Mouse (Mus musculus) layer of hippocampus, adult 8-10 months (tissue): ENCODE measurements at regions not wholly inside any gene's neighbourhood (a gene's known extent, or its start where the extent isn't known, plus 50 kb on each side); places are given as distances from the start of the nearest gene placed in this dataset.

Source experiments
- DNase-seq, 2 experiments: peaks; one replicate each; pipeline ENCODE4 v3.0.0; 2022; ENCODE audit warnings: low spot score in 2 of 2

DNA sequence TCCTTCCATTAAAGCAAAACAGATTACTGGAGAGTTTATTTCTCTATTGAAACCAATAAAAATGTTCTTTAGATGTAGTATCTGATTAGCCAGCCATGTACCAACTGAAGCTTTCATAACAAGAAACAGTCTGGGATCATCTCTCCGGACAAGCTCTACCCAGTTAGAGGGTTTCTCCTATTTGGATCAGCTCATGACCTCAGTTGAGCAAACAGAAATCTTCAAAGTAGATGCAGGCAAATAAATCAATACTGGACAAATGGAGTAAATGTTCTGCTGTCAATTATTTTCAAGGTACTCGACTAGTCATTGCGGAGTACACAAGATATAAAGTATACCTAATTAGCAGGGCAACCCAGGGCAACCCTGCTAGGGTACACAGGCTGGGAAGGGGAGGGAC, 67.4 kb downstream of the Avpr1a start:
- no peak for DNase-seq

DNA sequence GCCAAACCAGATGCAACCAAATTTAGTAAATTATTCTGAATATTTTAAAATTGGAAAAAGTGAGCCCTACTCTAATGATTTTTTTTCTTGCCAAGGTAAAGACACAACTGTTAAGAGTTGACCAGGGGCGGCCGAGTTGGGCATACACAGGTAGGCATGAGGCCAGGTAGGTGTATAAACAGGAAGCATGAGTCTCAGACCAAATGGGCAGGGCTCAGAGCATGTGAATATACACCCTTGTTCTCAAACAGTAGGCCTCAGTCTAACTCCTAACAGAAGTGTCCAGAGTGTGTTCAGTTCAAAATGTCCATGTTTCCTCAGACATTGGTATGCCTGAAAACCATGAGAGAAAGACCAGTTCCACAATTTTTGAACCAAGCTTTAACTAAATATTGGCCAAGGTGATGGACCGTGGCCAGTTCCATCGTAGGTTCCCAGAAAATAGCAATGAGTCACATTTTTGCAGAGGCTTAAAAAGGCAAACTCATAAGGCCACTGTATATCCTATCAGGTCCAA, 71.0 kb downstream of the Avpr1a start:
- DNase-seq = no peak

DNA sequence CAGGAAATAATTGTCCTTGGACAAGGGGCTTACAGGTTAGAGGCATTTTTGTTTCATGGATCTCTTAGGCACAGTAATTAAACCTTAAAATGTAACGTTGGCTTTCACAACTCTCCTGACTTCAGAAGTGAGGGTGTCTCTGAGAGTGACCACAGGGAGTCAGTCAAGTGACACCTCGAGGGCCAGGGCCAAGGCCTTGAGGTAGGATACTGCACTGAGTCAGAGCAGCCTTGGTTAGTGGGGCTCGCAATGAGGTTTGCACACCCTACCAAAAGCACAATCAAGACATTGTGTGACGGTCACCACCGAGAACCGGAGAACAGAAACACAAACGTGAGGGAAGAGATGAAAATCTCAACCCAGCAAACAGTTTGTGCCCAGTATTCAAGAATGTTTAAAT, 71.7 kb downstream of the Avpr1a start:
- no peak for DNase-seq

DNA sequence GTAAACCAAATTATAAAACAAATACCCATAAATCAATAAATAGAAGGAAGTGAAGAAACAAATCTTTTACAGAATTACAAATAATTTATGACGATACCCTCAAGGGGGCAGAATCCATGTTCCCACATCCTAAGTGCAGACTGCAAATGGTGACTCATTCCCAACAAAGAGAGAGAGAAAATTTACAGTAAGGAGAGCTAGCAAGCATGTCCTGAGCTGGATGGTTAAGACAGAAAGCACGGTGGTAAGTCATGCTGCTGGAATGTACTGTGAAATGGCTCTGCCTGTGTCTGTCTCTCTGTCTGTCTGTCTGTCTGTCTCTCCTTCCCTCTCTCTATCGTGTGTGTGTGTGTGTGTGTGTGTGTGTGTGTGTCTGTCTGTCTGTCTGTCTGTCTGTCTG, 74.3 kb downstream of the Avpr1a start:
- DNase-seq = no peak

DNA sequence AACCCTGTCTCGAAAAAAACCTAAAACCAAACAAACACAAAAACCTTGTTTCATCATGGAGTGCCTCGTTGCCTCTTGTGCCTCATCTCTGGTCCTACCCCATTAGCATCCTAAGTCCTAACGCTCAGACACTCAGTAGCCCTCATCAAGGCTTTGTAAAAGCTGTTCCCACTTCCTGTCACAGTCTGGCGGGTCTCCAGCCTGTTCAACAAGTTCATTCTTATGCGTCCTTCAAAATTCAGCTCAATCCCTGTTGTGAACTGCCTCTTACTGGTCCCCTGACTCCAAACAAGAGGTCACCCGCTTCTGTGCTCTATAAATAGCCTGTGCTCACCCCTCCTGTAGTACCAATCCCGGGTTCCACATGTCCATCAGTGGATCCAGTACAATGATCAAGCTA, 77.1 kb downstream of the Avpr1a start:
- DNase-seq = no peak

DNA sequence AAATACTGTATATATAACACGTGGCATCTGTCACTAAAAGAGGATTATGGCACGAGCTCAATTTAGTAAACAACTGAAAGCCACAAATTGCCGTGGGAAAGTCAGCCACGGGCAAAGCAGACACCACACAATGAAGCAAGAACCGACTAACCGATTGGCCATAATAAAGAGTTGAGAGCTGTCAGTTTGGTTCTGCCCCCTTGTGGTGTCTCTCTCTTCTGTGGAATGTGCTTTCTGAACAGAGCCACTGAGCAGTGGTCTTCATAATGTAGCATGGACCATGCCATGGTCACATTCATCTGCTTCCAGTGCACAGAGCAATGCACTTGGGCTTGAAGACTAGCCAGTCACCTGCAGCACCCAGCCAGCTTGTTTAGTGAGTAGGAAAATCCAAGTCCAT, 77.5 kb downstream of the Avpr1a start:
- no peak for DNase-seq

DNA sequence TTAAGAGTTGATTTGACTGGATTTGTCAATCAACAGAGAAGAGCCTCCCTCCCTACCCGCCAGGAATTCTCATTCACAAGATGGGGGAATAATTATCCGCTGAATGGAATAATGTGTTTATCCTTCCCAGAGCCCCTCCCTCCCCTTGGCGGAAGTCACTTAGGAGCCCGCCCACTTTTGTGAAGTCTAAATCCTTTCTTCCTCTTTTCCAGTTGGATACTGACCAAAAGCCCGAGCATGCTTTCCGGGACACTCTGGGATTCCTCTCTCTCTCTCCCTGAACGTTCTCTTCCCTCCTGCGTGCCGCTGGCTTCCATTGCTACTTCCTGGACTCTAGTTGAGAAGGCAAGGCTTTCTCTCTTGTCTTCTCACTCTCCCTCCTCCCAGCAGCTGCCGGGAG, 79.9 kb downstream of the Avpr1a start:
- DNase-seq = no peak

DNA sequence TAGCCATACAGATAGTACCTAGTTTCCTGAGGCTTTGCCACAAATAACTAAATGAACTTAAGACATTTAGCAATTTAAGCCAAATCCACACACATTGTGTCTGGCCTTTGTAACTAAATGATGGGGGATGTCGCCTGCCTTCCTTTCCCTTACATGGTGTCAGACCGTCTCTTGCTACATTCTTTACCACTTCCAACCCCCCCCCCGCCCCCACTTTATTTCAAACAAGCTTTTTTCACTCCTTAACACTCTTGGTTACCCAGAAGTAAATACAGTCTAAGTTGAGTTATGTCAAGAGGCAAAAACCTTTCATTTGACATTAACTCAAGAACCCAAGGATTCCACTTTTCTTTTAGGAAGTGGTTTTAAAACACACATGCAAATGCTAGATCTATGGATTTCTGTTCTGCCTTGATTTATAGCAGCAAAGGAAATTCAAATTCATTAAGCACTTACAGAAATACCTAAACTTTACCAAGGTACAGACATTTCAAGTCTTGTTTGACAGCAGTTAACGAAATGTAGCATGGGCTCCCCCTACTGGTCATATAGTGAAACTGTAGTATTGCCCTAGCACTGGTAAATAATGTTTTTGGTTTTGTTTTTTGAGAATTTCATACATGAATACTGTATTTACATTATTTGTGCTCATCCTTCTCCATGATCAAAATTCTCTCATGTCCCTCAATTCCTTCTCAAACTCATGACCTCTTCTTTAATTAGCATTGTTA, 80.8 kb downstream of the Avpr1a start:
- peak in 1 of 2 experiments; percentile 13 for DNase-seq

DNA sequence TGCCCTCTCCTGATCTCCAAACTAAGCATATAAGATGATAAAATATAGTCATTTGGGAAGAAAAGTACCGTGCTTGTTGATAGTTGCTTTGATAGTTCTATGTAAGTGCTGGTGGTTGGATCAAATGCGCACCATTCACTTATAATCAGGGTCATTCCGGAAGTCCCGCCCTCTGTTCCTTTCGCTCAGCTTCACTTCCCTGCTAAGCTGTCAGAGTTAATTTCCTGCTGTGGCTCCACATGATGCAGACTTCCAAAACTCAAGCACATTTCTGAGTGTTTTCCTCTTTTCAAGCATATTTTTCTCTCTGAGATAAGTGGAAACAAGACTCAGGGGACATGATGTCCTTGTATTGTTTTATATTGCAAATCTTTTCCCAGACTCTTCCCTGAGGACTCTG, 86.4 kb downstream of the Avpr1a start:
- no peak for DNase-seq

DNA sequence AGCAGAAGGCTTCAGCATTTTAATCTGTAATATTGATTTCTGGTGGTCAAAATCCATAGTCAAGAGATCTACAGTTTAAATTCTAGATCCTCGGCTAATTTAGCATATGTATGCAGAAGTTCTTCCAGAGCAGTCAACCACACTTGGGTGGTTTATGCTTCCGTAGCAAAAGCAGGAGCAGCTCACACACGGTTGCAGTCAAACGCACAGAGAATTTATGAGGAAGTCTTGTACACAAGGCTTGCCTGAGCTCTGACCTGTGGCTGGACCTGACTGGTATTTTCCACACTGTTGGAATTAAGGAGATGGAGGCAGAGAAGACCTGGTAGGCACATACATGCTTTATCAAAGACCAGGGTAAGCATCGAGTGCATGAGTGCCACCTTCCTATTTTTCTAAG, 86.8 kb downstream of the Avpr1a start:
- no peak for DNase-seq

DNA sequence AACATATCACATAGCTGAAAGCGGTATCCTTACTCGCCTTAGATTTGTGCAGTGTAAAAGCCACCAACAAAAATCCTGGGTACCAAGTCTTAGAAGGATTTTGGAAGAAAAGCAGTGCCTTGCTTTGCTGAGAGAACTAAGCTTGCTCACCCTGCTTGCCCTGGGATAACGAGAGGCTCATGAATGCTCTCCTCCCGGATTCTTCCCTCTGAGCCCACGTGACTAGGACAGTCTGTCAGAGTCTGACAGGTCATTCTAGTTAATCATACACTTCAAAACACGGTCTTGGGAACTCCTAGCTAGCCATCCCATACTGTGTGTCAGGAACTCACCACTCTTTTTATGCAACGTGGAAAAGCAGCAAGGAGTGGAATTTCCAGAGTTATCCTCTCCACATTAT, 91.4 kb downstream of the Avpr1a start:
- DNase-seq = no peak

DNA sequence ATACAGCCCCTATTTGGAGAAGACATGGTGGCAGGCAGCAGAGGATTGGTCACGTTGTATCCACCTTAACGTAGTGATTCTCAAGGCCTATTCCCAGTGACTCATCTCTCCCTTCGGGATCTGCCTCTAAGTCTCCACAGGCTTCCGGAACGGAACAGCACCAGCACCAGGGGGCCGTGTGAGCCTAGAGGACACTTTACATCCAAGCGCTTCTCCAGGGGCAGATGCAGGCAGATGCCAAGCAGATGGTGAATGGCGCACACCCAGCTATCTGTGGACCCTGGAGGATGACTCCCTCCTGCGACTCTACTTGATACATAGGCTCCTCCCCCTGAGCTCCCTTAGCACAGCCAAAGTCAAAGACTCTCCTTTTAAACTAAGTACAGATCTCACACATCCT, 94.3 kb downstream of the Avpr1a start:
- no peak for DNase-seq

DNA sequence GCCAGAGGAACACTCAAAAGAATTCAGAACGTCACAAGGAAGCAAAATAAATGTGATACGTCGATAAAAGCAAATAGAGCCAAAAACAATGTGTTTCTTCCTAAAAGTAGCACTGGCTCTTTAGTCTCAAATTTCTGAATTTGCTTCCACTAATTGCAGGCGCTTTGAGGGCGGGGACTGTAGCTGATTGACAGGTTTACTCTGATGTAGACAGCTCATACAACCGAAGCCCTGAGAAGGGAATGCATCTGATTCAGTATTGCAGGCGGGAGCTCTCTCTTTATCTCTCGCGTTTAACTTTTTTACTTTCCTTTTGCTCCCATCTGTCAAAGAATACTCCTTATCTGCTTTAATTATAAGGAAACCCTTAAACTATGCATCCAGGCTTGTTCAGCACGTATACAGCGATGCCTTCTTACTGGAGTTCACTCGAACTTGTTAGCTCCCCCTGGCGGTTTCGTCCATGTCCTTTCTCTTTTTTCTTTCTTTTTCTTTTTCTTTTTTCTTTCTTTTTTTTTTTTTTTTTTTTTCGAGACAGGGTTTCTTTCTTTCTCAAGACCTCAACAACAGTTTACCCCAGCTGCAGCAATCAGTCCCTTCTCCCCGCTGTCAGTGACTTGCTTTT, 95.9 kb downstream of the Avpr1a start:
- DNase-seq = peak in 1 of 2 experiments; percentile 38

DNA sequence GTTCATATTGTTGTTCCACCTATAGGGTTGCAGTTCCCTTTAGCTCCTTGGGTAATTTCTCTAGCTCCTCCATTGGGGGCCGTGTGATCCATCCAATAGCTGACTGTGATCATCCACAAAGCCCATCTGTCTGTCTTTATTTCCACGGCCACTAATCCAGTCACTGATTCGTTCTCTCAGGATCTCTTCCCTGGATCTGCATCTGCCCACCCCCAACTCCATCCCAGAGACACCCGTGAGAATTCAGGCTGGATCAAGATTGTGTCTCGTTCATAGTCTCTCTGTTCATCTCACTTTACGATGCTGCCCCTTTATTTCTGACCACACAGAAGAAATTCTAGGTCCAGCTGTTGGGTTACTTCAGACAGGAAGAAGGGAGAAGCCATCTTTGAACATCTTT, 96.7 kb downstream of the Avpr1a start:
- no peak for DNase-seq

DNA sequence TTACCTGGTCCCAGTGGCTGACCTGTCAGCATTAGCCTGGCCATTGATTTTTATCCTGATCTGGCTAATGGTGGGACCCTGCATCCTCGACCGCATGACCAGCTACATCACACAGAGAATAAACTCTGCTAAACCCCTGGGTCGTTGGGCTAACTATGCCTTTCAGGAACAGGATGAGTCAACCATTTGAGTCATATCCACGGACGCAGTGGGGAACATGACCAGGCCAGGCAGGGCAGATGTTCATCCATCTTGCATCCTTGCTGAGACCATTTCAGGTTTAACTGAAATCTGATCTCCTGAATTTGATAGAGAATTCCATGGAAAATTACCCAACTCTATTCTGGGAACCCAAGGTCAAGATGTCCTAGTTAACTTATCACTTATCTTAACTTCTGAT, 103.3 kb downstream of the Avpr1a start:
- no peak for DNase-seq

DNA sequence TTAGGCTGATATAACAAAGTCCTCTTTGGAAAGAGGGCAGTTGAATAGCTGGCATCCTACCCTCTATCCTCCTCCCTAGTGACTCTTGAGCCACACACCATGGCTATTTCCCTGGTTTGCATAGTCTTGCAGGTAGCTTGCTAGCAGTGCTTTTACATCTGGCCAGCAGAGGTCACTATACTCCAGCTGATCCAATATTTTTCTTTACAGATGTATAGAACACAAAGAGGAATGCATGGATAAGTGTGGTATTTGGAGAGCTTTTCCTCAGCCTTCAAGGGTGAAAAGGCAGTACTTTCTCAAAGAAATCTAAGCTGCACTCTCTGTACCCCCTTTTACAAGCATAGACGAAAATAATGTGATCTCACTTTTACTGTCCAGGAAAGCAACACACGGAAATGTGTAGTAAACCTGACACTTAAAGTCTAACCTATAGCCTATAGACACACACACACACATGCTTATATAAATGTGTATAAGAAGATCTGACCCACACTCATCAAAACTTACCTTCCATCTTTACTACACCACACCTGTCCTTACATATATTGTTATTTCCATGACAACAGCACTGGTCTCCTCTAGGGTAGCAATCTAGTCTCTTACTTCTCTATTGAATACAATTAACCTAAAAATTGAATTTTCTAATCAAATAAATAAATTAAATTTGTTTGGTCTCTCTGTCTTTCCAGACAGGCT, 105.0 kb downstream of the Avpr1a start:
- peak in 1 of 2 experiments; percentile 44 for DNase-seq

DNA sequence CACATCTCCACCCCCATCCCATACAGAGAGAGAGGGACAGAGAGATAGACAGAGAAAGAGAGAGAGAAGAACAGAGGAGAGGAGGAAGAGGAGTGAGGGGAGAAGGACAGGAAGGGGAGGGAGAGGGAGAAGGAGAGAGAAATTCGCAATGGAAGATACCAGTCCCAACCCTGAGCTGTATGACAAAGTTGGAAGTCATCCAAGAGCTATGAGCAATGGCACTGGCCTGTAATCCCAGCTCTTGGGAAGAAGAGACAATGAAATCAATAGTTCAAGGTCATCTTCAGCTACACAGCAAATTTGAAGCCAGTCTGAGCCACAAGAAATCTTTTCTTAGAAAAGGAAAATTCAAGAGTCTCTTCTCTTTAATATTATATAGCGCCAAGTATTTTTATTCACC, 105.6 kb downstream of the Avpr1a start:
- DNase-seq = no peak

DNA sequence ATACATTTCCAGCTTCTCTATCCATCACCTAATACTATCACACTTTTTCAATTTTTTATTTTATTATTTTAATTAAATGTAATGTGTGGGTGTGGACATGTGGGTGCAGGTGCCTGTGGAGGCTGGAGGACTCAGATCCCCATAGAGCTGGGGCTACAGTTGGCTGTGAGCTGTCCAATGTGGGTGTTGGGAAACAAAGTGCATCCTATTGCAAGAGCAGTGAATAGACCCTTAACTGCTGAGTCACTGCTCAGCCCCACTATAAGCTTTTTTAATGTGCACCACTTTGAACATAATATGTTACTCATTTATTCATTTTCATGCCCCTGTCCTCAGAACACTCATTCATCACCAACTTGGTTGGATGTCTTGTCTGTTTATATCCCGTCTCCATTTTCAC, 110.4 kb downstream of the Avpr1a start:
- DNase-seq = no peak

DNA sequence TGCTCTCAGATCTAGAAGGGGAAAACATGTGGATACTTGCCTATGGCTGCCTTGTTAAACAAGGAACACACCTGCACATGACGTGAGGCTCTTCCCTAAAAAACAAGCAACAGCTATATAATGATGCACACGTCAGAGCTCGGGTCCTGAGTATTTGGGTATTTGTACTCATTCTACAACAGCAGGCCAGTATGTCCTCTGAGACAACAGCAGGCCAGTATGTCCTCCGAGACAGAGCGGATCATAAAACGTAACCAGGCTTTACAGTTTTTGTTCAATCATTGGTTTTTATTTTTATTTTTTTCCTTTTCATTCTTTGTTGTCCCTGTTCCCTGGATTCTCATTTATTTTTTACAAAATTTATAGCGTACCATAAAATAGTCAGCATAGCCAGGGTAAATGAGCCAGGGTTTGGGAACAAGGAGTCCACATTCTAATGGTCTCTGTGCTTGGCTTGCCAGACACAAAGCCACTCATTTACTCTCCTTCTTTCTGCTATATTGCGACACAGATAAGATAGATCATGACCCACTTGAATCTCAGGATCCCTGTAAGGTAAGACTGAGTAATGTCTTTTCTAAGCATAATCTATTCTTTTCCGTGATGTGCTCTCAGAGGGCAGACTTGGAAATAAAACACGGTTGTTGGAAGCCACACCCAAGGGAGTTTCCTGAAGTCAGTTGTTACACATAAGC, 111.8 kb downstream of the Avpr1a start:
- DNase-seq = no peak

DNA sequence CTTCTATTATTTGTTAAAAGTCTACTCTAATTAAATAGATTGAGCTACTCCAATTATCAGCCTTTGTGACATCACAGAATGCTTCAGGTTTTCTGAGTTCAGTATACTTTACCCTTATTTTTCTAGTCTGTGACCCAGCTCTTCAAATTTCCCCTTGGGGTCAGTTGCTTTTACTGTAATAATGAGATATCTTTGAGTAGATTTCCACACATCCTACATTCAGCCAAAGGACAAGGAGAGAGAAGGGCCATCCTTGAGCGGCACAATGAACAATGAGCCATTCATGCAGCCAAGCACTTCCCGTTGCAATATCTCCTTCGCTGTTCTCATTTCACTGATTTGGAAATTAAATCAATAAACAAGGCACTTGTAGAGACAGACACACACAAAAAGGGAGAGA, 113.6 kb downstream of the Avpr1a start:
- no peak for DNase-seq

DNA sequence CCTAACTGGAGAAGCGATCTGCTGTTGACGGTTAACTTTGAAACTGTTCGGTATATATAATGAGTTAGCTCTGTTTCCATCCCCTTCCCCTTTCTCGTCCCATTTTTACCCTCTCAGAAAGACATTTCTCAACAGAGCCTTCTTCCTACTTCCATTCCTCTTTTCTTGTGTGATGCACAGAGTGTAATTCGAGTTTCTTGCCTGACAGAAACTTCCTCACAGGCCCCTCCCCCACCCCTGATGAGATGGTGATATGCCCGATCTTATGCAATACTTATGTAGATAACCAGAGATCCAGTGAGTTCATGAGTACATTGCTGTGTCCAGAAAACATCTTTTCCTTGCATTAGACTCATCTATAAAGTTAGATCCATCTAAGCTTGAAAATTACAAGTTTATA, 114.2 kb downstream of the Avpr1a start:
- no peak for DNase-seq

DNA sequence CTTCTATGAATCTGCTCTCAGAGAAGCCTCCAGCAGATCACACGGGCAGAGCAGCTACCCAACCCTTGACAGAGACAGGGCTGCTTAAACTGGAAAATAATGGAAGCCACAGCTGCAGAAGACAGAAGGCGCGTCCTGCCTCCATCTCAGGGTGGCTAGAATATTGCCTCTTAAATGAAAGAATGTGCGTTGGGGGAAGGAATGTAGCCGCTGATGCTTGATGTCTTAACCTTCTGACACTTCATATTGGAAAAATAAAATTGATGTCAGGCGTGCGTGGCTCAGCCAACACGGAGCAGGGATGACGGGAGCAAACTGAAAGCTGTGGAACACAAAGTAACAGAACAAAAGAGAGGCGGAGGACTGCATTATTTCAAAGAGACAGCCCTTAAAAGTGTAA, 114.6 kb upstream of the Ppm1h start:
- no peak for DNase-seq
